Mouse (Mus musculus) CH12.LX (cell line): Measurements from ENCODE around the gene Zfp148. TPM values are rescaled to one million over a fixed set of nuclear protein-coding genes. Genes with fewer than 3 reads are reported as not detected.

Experiments
- DNase-seq: peaks from one replicate; pipeline ENCODE4 v3.0.0-alpha.2; 2013; ENCODE audit errors: extremely low read depth
- H3K27ac ChIP-seq: 2 replicates; pipeline ENCODE4 v1.5.1; 2012; ENCODE audit warnings: low read depth, mild to moderate bottlenecking, control low read depth, moderate library complexity; ENCODE audit not compliant: insufficient read depth
- H3K27me3 ChIP-seq: replicated peaks from 2 replicates; pipeline ENCODE3; 2012; ENCODE audit warnings: inconsistent platforms
- H3K36me3 ChIP-seq, 2 experiments: replicated peaks in 1 of 2; 2 replicates each; pipeline versions ENCODE3 to v1.6.1; 2012; ENCODE audit warnings: inconsistent platforms in 1 of 2, low read length in 1 of 2, mild to moderate bottlenecking in 1 of 2, mixed read lengths in 1 of 2, moderate library complexity in 1 of 2; ENCODE audit not compliant: control insufficient read depth in 1 of 2, insufficient read depth in 1 of 2
- H3K4me1 ChIP-seq, 2 experiments: 2 replicates each; pipeline ENCODE4 v1.6.1; 2012; ENCODE audit warnings: inconsistent platforms in 1 of 2, moderate library complexity in 1 of 2; ENCODE audit not compliant: insufficient read depth in 2 of 2, control insufficient read depth in 1 of 2
- H3K4me2 ChIP-seq: 2 replicates; pipeline ENCODE4 v1.6.1; 2012; ENCODE audit warnings: low read depth, mild to moderate bottlenecking, control low read depth; ENCODE audit not compliant: poor library complexity, insufficient read depth, severe bottlenecking
- H3K4me3 ChIP-seq, 3 experiments: fragments of 150-350 bp in 1 of 3; sonication (generic) in 1 of 3; replicated peaks in 1 of 3; 2 replicates each; pipeline versions ENCODE3 to v1.5.1; 2011 to 2012; ENCODE audit warnings: low read depth in 2 of 3, low read length in 2 of 3, mild to moderate bottlenecking in 2 of 3, moderate library complexity in 2 of 3, control low read depth in 1 of 3, improper control_type of control experiment in 1 of 3, inconsistent platforms in 1 of 3, mixed read lengths in 1 of 3; ENCODE audit not compliant: poor library complexity in 1 of 3
- H3K79me2 ChIP-seq: replicated peaks from 2 replicates; pipeline ENCODE4 v1.6.1; 2012; ENCODE audit warnings: mild to moderate bottlenecking, moderate library complexity; ENCODE audit not compliant: control insufficient read depth, poor library complexity, insufficient read depth, severe bottlenecking; ENCODE audit errors: extremely low read depth
- H3K9ac ChIP-seq: 2 replicates; pipeline ENCODE4 v1.6.1; 2012; ENCODE audit warnings: low read depth, mild to moderate bottlenecking, control low read depth, moderate library complexity; ENCODE audit not compliant: insufficient read depth
- H3K9me3 ChIP-seq: replicated peaks from 2 replicates; pipeline ENCODE3; 2012; ENCODE audit warnings: low read length, inconsistent platforms, mixed read lengths
- BHLHE40 ChIP-seq: IDR thresholded peaks from 2 replicates; pipeline ENCODE4 v1.6.1; 2011; ENCODE audit warnings: mild to moderate bottlenecking, low read depth, low read length, improper control_type of control experiment
- CHD1 ChIP-seq: IDR thresholded peaks from 2 replicates; pipeline ENCODE4 v1.6.1; 2012; ENCODE audit warnings: low read depth, low read length, improper control_type of control experiment, inconsistent platforms
- CHD2 ChIP-seq: IDR thresholded peaks from 2 replicates; pipeline ENCODE4 v1.6.1; 2011; ENCODE audit warnings: low read length, improper control_type of control experiment
- E2F4 ChIP-seq: IDR thresholded peaks from 2 replicates; pipeline ENCODE4 v1.6.1; 2011; ENCODE audit warnings: low read depth, low read length, improper control_type of control experiment; ENCODE audit not compliant: insufficient replicate concordance
- ELF1 ChIP-seq: IDR thresholded peaks from 2 replicates; pipeline ENCODE4 v1.6.1; 2014; ENCODE audit warnings: low read depth, mild to moderate bottlenecking, inconsistent platforms, low read length, improper control_type of control experiment
- EP300 ChIP-seq: IDR thresholded peaks from 2 replicates; pipeline ENCODE4 v1.6.1; 2011; ENCODE audit warnings: low read length, improper control_type of control experiment
- IRF4 ChIP-seq: IDR thresholded peaks from 2 replicates; pipeline ENCODE4 v1.6.1; 2014; ENCODE audit warnings: low read depth, mild to moderate bottlenecking, inconsistent platforms, low read length, improper control_type of control experiment
- JUN ChIP-seq: IDR thresholded peaks from 2 replicates; pipeline ENCODE4 v1.6.1; 2011; ENCODE audit warnings: low read depth, mild to moderate bottlenecking, low read length, improper control_type of control experiment, moderate library complexity; ENCODE audit not compliant: insufficient read depth
- JUND ChIP-seq: conservative IDR thresholded peaks from 2 replicates; pipeline ENCODE4 v1.6.1; 2011; ENCODE audit warnings: low read depth, low read length, improper control_type of control experiment
- KAT2A ChIP-seq: IDR thresholded peaks from 2 replicates; pipeline ENCODE4 v1.6.1; 2012; ENCODE audit warnings: low read length, improper control_type of control experiment, inconsistent platforms; ENCODE audit not compliant: insufficient replicate concordance
- MAFK ChIP-seq: IDR thresholded peaks from 2 replicates; pipeline ENCODE4 v1.6.1; 2011; ENCODE audit warnings: low read length, improper control_type of control experiment; ENCODE audit not compliant: insufficient replicate concordance
- MAX ChIP-seq: IDR thresholded peaks from 2 replicates; pipeline ENCODE4 v1.6.1; 2011; ENCODE audit warnings: low read length, improper control_type of control experiment
- MEF2A ChIP-seq: IDR thresholded peaks from 2 replicates; pipeline ENCODE4 v1.6.1; 2014; ENCODE audit warnings: low read depth, mild to moderate bottlenecking, inconsistent platforms, low read length, improper control_type of control experiment, borderline replicate concordance
- MYC ChIP-seq: IDR thresholded peaks from 2 replicates; pipeline ENCODE4 v1.6.1; 2011; ENCODE audit warnings: low read depth, mild to moderate bottlenecking, improper control_type of control experiment, low read length
- POLR2A ChIP-seq: IDR thresholded peaks from 2 replicates; pipeline ENCODE4 v1.6.1; 2011; ENCODE audit warnings: low read depth, mild to moderate bottlenecking, improper control_type of control experiment, low read length
- SIN3A ChIP-seq: IDR thresholded peaks from 2 replicates; pipeline ENCODE4 v1.6.1; 2012; ENCODE audit warnings: low read length, improper control_type of control experiment, inconsistent platforms
- SMC3 ChIP-seq: IDR thresholded peaks from 2 replicates; pipeline ENCODE4 v1.6.1; 2011; ENCODE audit warnings: low read depth, low read length, improper control_type of control experiment
- TBP ChIP-seq: conservative IDR thresholded peaks from 2 replicates; pipeline ENCODE4 v1.6.1; 2011; ENCODE audit warnings: low read depth, low read length, improper control_type of control experiment
- UBTF ChIP-seq: IDR thresholded peaks from 2 replicates; pipeline ENCODE4 v1.6.1; 2012; ENCODE audit warnings: low read depth, mild to moderate bottlenecking, inconsistent platforms, low read length, improper control_type of control experiment, moderate library complexity
- USF1 ChIP-seq: IDR thresholded peaks from 2 replicates; pipeline ENCODE4 v1.6.1; 2014; ENCODE audit warnings: low read depth, mild to moderate bottlenecking, inconsistent platforms, low read length, improper control_type of control experiment
- USF2 ChIP-seq: conservative IDR thresholded peaks from 2 replicates; pipeline ENCODE4 v1.6.1; 2011; ENCODE audit warnings: low read depth, low read length, improper control_type of control experiment
- ZKSCAN1 ChIP-seq: IDR thresholded peaks from 2 replicates; pipeline ENCODE4 v1.6.1; 2012; ENCODE audit warnings: low read depth, inconsistent platforms, low read length, improper control_type of control experiment, borderline replicate concordance
- ZMIZ1 ChIP-seq: IDR thresholded peaks from 2 replicates; pipeline ENCODE4 v1.6.1; 2012; ENCODE audit warnings: low read depth, mild to moderate bottlenecking, inconsistent platforms, low read length, improper control_type of control experiment
- ZNF384 ChIP-seq: IDR thresholded peaks from 2 replicates; pipeline ENCODE4 v1.6.1; 2012; ENCODE audit warnings: low read depth, low read length, improper control_type of control experiment, inconsistent platforms
- dilution Hi-C: fragments of 300-500 bp; cut with MboI; formaldehyde crosslinking; loops from 2 replicates; pipeline ENCODE4 v1.14.3; 2020; ENCODE audit warnings: low sequenced_read_pairs; ENCODE audit not compliant: extremely low pct_unique_long_range_greater_than_20kb, extremely low pct_ligation_motif_present
- in situ Hi-C: fragments of 300-500 bp; cut with MboI; formaldehyde crosslinking; loops from 3 replicates; pipeline ENCODE4 v1.14.3; 2019; ENCODE audit warnings: low sequenced_read_pairs, low pct_ligation_motif_present, low pct_unique_long_range_greater_than_20kb, mixed read lengths
- polyA plus RNA-seq: library from polyadenylated mRNA; unstranded; fragments of >175 nt; gene quantifications from 2 replicates; pipeline ENCODE4 v1.2.1, GENCODE M21; 2012; ENCODE audit warnings: low read depth; ENCODE audit not compliant: insufficient read length
- total RNA-seq, 2 experiments: library from RNA; depleted of rRNA; stranded (reverse); fragments of 300-350 nt in 1 of 2; fragments of >200 nt in 1 of 2; gene quantifications; 2 replicates each; pipeline ENCODE4 v1.2.3; 2012 to 2014

Zfp148 gene
- total and polyA plus RNA-seq, 3 experiments, result 19.5 to 36.6 (median 28.6) TPM

- no peaks in the 10 kb centered on the region for H3K9me3 ChIP-seq
- no peak overlapping the region for H3K4me3 ChIP-seq
- H3K27me3 ChIP-seq, result peaks cover 2% of the 10 kb centered on the region
- DNase-seq, result no peak
- H3K9ac ChIP-seq, result no peak overlapping the region
- H3K79me2 ChIP-seq, result no peaks in the 10 kb centered on the region
- H3K36me3 ChIP-seq, result no peaks in the 10 kb centered on the region
- in situ Hi-C loops (no loop called here), dilution Hi-C loops (no loop called here)
- H3K4me1 ChIP-seq, result peaks cover 10% of the 10 kb centered on the region in 2 experiments; a peak in 3 of 4 replicates
- no peak overlapping the region for H3K27ac ChIP-seq
- H3K4me2 ChIP-seq, result peak overlapping the region; percentile 32; the same call in 1 of the 2 replicates
- TF ChIP-seq ZNF384 (no peak), IRF4 (no peak), BHLHE40 (0 out of 2 replicates have a peak, but pooled peaks have one; percentile 18), MAX (peak; percentile 40; the same call in 1 of the 2 replicates), JUN (peak; percentile 48; the same call in 1 of the 2 replicates), USF2 (peak; percentile 74), USF1 (peak; percentile 70), JUND (peak; percentile 33)
These were observed 37.0 kb upstream of the Zfp148 start for GRCm38 (mm10) chr16:33343601-33344000.

GRCm38 (mm10) chr16:33344379-33344778 is 36.3 kb upstream of the Zfp148 start:
- TF ChIP-seq SIN3A (no peak), CHD1 (no peak), E2F4 (no peak), ELF1 (no peak), EP300 (no peak), SMC3 (no peak), ZKSCAN1 (no peak), ZMIZ1 (no peak), UBTF (no peak), TBP (no peak), MYC (no peak), KAT2A (no peak), CHD2 (no peak), MAFK (no peak), POLR2A (no peak), MEF2A (no peak), USF1 (no peak)
- Histone ChIP-seq H3K9ac (no peak overlapping the region), H3K27ac (no peak overlapping the region), H3K27me3 (peaks cover 2% of the 10 kb centered on the region), H3K36me3 (no peaks in the 10 kb centered on the region), H3K9me3 (no peaks in the 10 kb centered on the region), H3K79me2 (no peaks in the 10 kb centered on the region), H3K4me3 (no peak overlapping the region), H3K4me1 (peaks cover 10% of the 10 kb centered on the region in 2 experiments; a peak in 3 of 4 replicates), H3K4me2 (no peak overlapping the region)
- DNase-seq, result no peak
- in situ Hi-C loops, result no loop called here
- dilution Hi-C loops, result no loop called here
